Mouse (Mus musculus): ENCODE results near the gene Rbbp8nl. TPM values are rescaled to one million over a fixed set of nuclear protein-coding genes. Genes with fewer than 3 reads are reported as not detected.

Gene Rbbp8nl
- polyA plus RNA-seq, 1 experiment from 2014 or later = 1.1 TPM

DNA sequence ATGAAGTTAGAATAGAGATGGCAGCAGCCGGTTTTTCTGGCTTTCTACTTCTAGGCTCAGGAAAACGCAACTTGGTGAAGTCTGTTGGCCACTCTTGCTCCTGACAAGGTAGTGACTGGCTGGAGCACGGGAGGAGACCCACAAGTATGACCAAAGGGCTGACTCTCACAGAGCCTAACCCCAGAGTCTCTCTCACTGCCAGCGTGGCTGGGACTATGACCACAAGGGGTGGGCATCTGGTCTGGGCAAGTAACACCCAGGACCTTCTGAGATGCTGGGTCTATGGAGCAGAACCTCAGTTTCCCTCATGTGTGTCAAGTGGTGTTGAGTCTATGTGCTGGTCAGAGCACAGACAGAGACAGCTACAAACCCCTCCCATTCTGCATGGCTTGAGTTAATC, 13.3 kb downstream of the Rbbp8nl start:
- H3K9ac ChIP-seq (ENCODE audit: low read depth, low read length) = no peak overlapping the region
- H3K4me3 ChIP-seq (ENCODE audit: low read length) = no peak overlapping the region
- ATAC-seq (ENCODE audit: low FRiP score, low TSS enrichment) = no peak
- 62% methylated on average over 4 of the region's 4 CpGs for WGBS
- no peaks in the 10 kb centered on the region for H3K9me3 ChIP-seq (ENCODE audit: control insufficient read depth, low read length)
- peaks cover 19% of the 10 kb centered on the region; the same call in 1 of the 2 replicates for H3K4me1 ChIP-seq (ENCODE audit: control insufficient read depth, insufficient read depth, low read length)
- H3K4me2 ChIP-seq (replicated peaks; ENCODE audit: low read depth, low read length) = no peak overlapping the region
- no peaks in the 10 kb centered on the region for H3K27me3 ChIP-seq (ENCODE audit: control insufficient read depth, insufficient read depth, low read length)
- no peaks in the 10 kb centered on the region for H3K36me3 ChIP-seq (ENCODE audit: control insufficient read depth, insufficient read depth, low read length)
- no peak overlapping the region for H3K27ac ChIP-seq (ENCODE audit: low read depth, low read length)

- no peak overlapping the region for H3K27ac ChIP-seq (ENCODE audit: low read depth, low read length)
- H3K36me3 ChIP-seq (ENCODE audit: control insufficient read depth, insufficient read depth, low read length) = peaks cover 4% of the 10 kb centered on the region; the same call in 1 of the 2 replicates
- H3K4me3 ChIP-seq (ENCODE audit: low read length) = no peak overlapping the region
- WGBS = 0% methylated on average over 8 of the region's 8 CpGs
- H3K9ac ChIP-seq (ENCODE audit: low read depth, low read length) = no peak overlapping the region
- H3K9me3 ChIP-seq (ENCODE audit: control insufficient read depth, low read length) = no peaks in the 10 kb centered on the region
- ATAC-seq (ENCODE audit: low FRiP score, low TSS enrichment) = peak; percentile 74
- peaks cover 19% of the 10 kb centered on the region; the same call in 1 of the 2 replicates for H3K4me1 ChIP-seq (ENCODE audit: control insufficient read depth, insufficient read depth, low read length)
- H3K27me3 ChIP-seq (ENCODE audit: control insufficient read depth, insufficient read depth, low read length) = no peaks in the 10 kb centered on the region
- H3K4me2 ChIP-seq (replicated peaks; ENCODE audit: low read depth, low read length) = no peak overlapping the region; the same call in 1 of the 2 replicates
Observed at GRCm38 (mm10) chr2:180275836-180276235, 13.8 kb downstream of the Rbbp8nl start.

DNA sequence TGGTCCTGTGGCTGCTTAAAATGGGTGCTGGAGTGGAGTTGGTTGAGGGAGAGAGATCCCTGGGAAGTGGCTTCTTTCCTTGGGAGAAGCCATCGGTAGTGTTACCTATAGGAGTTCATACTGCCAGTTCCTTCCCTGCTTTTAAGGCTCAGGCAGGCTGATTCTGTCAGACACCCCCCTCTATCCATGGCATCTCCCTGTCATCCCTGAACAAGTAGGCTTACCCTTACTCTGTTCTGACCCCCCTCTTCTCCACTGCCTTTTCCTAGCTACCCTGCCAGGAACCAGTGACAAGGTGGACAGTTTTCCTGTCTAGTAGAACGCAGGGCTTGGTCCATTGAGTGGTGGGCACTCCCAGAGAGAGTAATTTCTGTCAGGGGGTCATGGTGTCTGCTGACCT, 15.2 kb downstream of the Rbbp8nl start:
- Histone ChIP-seq H3K27me3 (ENCODE audit: control insufficient read depth, insufficient read depth, low read length) (no peaks in the 10 kb centered on the region), H3K9me3 (ENCODE audit: control insufficient read depth, low read length) (no peaks in the 10 kb centered on the region), H3K36me3 (ENCODE audit: control insufficient read depth, insufficient read depth, low read length) (peaks cover 14% of the 10 kb centered on the region; the same call in 1 of the 2 replicates), H3K4me1 (ENCODE audit: control insufficient read depth, insufficient read depth, low read length) (peaks cover 20% of the 10 kb centered on the region; the same call in 1 of the 2 replicates), H3K4me3 (ENCODE audit: low read length) (no peak overlapping the region), H3K27ac (ENCODE audit: low read depth, low read length) (no peak overlapping the region), H3K9ac (ENCODE audit: low read depth, low read length) (no peak overlapping the region), H3K4me2 (replicated peaks; ENCODE audit: low read depth, low read length) (no peak overlapping the region)
- ATAC-seq (ENCODE audit: low FRiP score, low TSS enrichment) = no peak
- 89% methylated on average over 2 of the region's 2 CpGs for WGBS

DNA sequence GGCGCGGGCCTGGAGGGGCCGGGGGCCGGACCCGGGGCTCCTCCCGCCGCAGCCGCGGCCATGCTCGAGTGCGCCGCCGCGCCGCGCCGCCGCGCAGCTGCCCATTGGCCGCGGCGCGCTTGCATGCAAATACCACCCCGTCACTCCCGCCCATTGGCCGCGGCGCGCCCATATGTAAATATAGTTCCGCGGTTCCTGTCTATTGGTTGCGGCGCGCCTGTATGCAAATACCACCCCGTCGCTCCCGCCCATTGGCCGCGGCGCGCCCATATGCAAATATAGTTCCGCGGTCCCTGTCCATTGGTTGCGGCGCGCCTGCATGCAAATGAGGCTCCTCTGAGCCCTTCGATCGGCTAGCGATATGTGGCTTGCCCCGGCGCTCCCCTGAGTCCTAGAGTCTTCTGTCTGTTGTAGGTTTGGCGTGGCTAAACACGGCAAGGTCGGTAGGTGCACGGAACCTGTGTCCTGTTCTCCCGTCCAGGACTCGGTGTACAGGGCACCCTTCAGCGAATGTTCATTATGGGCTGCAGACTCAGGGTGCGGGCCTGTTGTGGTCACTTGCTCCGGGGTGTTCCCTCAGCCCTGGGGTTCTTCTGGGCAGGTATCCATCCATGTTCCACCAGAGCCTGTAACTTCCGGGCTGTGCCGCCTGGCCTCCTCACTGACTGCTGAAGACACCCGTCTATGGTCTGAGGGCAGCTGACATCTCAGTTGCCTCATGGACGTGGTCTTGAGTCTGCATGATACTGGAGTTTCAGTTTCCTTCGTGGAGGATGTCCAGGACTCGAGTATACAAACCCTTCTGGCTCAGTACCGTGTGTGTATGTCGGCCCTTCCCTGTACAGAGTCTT, 16.1 kb downstream of the Rbbp8nl start, which contains the start of gene Cables2:
Gene Cables2, minus strand, starts transcription at position 103 of the 851 bp plus-strand sequence.
- Histone ChIP-seq H3K36me3 (ENCODE audit: control insufficient read depth, insufficient read depth, low read length) (peaks cover 14% of the 10 kb centered on the region; the same call in 1 of the 2 replicates), H3K4me3 (ENCODE audit: low read length) (peak within 1 kb of the TSS; percentile 76), H3K9me3 (ENCODE audit: control insufficient read depth, low read length) (no peaks in the 10 kb centered on the region), H3K4me1 (ENCODE audit: control insufficient read depth, insufficient read depth, low read length) (peaks cover 20% of the 10 kb centered on the region; the same call in 1 of the 2 replicates), H3K4me2 (replicated peaks; ENCODE audit: low read depth, low read length) (peak within 1 kb of the TSS; percentile 82), H3K9ac (ENCODE audit: low read depth, low read length) (peak within 1 kb of the TSS; percentile 89), H3K27ac (ENCODE audit: low read depth, low read length) (0 out of 2 replicates have a peak within 1 kb of the TSS, but pooled peaks have one; percentile 10), H3K27me3 (ENCODE audit: control insufficient read depth, insufficient read depth, low read length) (no peaks in the 10 kb centered on the region)
- ATAC-seq (ENCODE audit: low FRiP score, low TSS enrichment) = peak; percentile 93
- WGBS = 10% methylated on average over 47 of the region's 68 CpGs

GRCm38 (mm10) chr2:180272884-180273321, 16.8 kb downstream of the Rbbp8nl start:
- Histone ChIP-seq H3K27ac (ENCODE audit: low read depth, low read length) (0 out of 2 replicates have a peak overlapping the region, but pooled peaks have one; percentile 10), H3K36me3 (ENCODE audit: control insufficient read depth, insufficient read depth, low read length) (peaks cover 14% of the 10 kb centered on the region; the same call in 1 of the 2 replicates), H3K4me1 (ENCODE audit: control insufficient read depth, insufficient read depth, low read length) (peaks cover 20% of the 10 kb centered on the region; the same call in 1 of the 2 replicates), H3K4me3 (ENCODE audit: low read length) (peak overlapping the region; percentile 76), H3K4me2 (replicated peaks; ENCODE audit: low read depth, low read length) (peak overlapping the region; percentile 82), H3K9ac (ENCODE audit: low read depth, low read length) (peak overlapping the region; percentile 89), H3K9me3 (ENCODE audit: control insufficient read depth, low read length) (no peaks in the 10 kb centered on the region), H3K27me3 (ENCODE audit: control insufficient read depth, insufficient read depth, low read length) (no peaks in the 10 kb centered on the region)
- peak; percentile 29 for ATAC-seq (ENCODE audit: low FRiP score, low TSS enrichment)
- 2% methylated on average over 21 of the region's 37 CpGs for WGBS

DNA sequence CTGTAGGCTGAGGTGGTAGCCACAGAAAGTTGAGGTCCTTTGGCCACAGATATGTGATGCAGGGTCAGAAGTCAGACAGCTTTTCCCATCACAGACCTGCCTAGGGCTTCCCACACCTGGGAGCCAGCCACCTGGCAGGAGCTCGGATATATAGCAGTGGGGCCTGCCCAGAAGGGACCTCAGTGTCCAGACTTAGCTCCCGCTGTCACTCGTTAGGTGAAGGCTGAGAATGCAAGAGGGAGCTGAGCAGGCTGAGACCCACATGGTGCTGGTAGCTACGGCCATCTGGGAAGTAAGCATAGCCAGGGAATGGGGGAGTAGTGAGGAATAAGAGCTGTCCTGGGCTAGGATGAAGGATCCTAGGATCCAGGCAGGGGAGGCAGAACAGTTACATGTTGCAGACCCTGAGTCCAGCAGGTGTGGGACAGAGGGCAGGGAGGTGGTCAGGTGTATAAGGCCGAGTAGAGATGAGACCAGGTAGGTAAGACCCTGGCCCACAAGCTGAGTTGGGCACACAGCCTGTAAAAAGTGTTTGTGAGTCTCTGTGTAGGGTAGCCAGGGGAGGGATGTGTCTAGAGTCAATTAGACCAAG, 17.8 kb downstream of the Rbbp8nl start:
- no peaks in the 10 kb centered on the region for H3K9me3 ChIP-seq (ENCODE audit: control insufficient read depth, low read length)
- peak overlapping the region; percentile 76 for H3K4me3 ChIP-seq (ENCODE audit: low read length)
- peaks cover 14% of the 10 kb centered on the region; the same call in 1 of the 2 replicates for H3K36me3 ChIP-seq (ENCODE audit: control insufficient read depth, insufficient read depth, low read length)
- no peak for ATAC-seq (ENCODE audit: low FRiP score, low TSS enrichment)
- H3K4me1 ChIP-seq (ENCODE audit: control insufficient read depth, insufficient read depth, low read length) = peaks cover 20% of the 10 kb centered on the region; the same call in 1 of the 2 replicates
- H3K4me2 ChIP-seq (replicated peaks; ENCODE audit: low read depth, low read length) = peak overlapping the region; percentile 82
- no peak overlapping the region for H3K27ac ChIP-seq (ENCODE audit: low read depth, low read length)
- H3K27me3 ChIP-seq (ENCODE audit: control insufficient read depth, insufficient read depth, low read length) = no peaks in the 10 kb centered on the region
- peak overlapping the region; percentile 89; the same call in 1 of the 2 replicates for H3K9ac ChIP-seq (ENCODE audit: low read depth, low read length)
- 72% methylated on average over 5 of the region's 5 CpGs for WGBS

DNA sequence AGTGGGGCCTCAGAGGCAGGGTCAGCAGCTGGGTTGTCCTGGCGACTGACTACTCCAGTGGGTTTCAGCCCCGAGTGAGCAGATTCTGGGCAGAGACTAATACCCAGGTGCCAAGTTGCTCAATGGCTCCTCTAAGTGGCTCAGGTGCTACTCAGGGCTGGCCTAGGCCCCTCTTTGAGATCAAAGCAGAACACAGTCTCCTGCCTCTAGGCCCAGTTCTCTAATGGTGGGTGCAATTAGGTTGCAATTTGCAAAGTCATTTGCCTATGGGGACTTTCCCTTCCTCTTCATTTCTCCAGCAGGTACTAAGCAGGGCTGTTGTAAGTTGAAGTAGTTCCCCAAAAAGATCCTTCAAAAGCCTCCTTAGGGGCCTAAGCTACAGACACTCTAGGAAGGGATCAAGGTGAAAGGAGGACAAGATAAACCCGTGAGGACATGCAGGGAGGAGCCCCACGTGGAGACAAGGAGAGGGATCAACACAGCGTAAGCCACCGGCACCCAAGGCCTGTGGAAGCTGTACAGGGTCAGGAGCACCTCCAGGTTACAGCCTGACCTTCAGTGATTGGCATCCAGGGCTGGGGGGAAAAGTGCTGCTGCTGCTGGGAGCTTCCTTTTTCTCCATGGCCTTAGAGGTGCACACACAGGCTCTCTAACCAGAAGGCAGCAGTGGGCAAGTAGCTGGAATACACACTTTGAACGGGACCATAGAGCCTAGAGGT, 19.0 kb downstream of the Rbbp8nl start:
- no peak for ATAC-seq (ENCODE audit: low FRiP score, low TSS enrichment)
- H3K27ac ChIP-seq (ENCODE audit: low read depth, low read length) = no peak overlapping the region
- WGBS = 54% methylated on average over 7 of the region's 7 CpGs
- H3K9ac ChIP-seq (ENCODE audit: low read depth, low read length) = no peak overlapping the region
- H3K9me3 ChIP-seq (ENCODE audit: control insufficient read depth, low read length) = no peaks in the 10 kb centered on the region
- H3K4me2 ChIP-seq (replicated peaks; ENCODE audit: low read depth, low read length) = no peak overlapping the region
- peaks cover 16% of the 10 kb centered on the region; the same call in 1 of the 2 replicates for H3K4me1 ChIP-seq (ENCODE audit: control insufficient read depth, insufficient read depth, low read length)
- H3K36me3 ChIP-seq (ENCODE audit: control insufficient read depth, insufficient read depth, low read length) = peaks cover 19% of the 10 kb centered on the region; the same call in 1 of the 2 replicates
- no peaks in the 10 kb centered on the region for H3K27me3 ChIP-seq (ENCODE audit: control insufficient read depth, insufficient read depth, low read length)
- no peak overlapping the region; the same call in 1 of the 2 replicates for H3K4me3 ChIP-seq (ENCODE audit: low read length)

GRCm38 (mm10) chr2:180269329-180269728, 20.4 kb downstream of the Rbbp8nl start:
- H3K4me2 ChIP-seq (replicated peaks; ENCODE audit: low read depth, low read length) = no peak overlapping the region
- H3K4me1 ChIP-seq (ENCODE audit: control insufficient read depth, insufficient read depth, low read length) = peaks cover 16% of the 10 kb centered on the region; the same call in 1 of the 2 replicates
- H3K9me3 ChIP-seq (ENCODE audit: control insufficient read depth, low read length) = no peaks in the 10 kb centered on the region
- 95% methylated on average over 10 of the region's 10 CpGs for WGBS
- ATAC-seq (ENCODE audit: low FRiP score, low TSS enrichment) = no peak
- no peaks in the 10 kb centered on the region for H3K27me3 ChIP-seq (ENCODE audit: control insufficient read depth, insufficient read depth, low read length)
- no peak overlapping the region for H3K4me3 ChIP-seq (ENCODE audit: low read length)
- H3K36me3 ChIP-seq (ENCODE audit: control insufficient read depth, insufficient read depth, low read length) = peaks cover 22% of the 10 kb centered on the region; the same call in 1 of the 2 replicates
- H3K9ac ChIP-seq (ENCODE audit: low read depth, low read length) = no peak overlapping the region
- no peak overlapping the region for H3K27ac ChIP-seq (ENCODE audit: low read depth, low read length)
